ENCODE assay signal across 1 mouse cellular context in the genomic region with DNA sequence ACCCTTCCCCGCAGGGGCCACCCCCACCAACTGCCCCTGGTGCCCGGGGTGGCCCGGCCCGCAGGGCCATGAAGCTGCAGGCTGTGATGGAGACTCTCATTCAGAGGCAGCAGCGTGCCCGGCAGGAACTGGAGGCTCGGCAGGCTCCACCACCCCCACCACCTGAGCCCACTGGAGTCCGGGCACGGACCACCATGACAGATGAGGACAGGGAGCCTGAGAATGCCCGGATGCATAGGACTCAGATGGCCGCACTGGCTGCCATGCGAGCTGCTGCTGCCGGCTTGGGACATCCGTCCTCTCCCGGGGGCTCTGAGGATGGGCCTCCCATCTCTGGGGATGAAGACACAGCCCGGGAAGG.
TF ChIP-seq lines count a peak whose summit lies in the region.

No protein-coding gene starts in this region.

TF ChIP-seq in CH12.LX, 34 proteins besides CTCF, POLR2A, EP300 and RAD21:
- TF ChIP-seq NELFE (IDR thresholded peaks at IDR 0.05; ENCODE audit: low read depth, low read length) = no peak
- no peak for TF ChIP-seq ZKSCAN1 (IDR thresholded peaks at IDR 0.05; ENCODE audit: borderline replicate concordance, low read depth, low read length)
- TF ChIP-seq POLR2AphosphoS2 (IDR thresholded peaks at IDR 0.05; ENCODE audit: low read depth, low read length) = no peak
- no peak; the same call in 1 of the 2 replicates for TF ChIP-seq SIN3A (IDR thresholded peaks at IDR 0.05; ENCODE audit: low read length)
- TF ChIP-seq CHD2 (IDR thresholded peaks at IDR 0.05; ENCODE audit: low read length) = no peak
- TF ChIP-seq ETS1 (conservative IDR thresholded peaks at IDR 0.05; ENCODE audit: low read depth, low read length) = no peak
- no peak for TF ChIP-seq CHD1 (IDR thresholded peaks at IDR 0.05; ENCODE audit: low read depth, low read length)
- TF ChIP-seq BHLHE40 (IDR thresholded peaks at IDR 0.05; ENCODE audit: low read depth, low read length) = no peak
- no peak for TF ChIP-seq MXI1 (IDR thresholded peaks at IDR 0.05; ENCODE audit: low read depth, low read length)
TF ChIP-seq in CH12.LX: peak in this region for 0.
